Mouse (Mus musculus) naive thymus-derived CD4-positive, alpha-beta T cell, adult 2 months (primary cell): ENCODE measurements around the gene Gm20695.
"Not testable (repeated sequence)": the region's sequence is repeated elsewhere in the genome, so short reads cannot be mapped to it uniquely, and the experiment has no call there.

Experiments
- DNase-seq: peaks from one replicate; pipeline ENCODE4 v3.0.0-alpha.2; 2011; ENCODE audit warnings: low read depth

Gene Gm20695

DNA sequence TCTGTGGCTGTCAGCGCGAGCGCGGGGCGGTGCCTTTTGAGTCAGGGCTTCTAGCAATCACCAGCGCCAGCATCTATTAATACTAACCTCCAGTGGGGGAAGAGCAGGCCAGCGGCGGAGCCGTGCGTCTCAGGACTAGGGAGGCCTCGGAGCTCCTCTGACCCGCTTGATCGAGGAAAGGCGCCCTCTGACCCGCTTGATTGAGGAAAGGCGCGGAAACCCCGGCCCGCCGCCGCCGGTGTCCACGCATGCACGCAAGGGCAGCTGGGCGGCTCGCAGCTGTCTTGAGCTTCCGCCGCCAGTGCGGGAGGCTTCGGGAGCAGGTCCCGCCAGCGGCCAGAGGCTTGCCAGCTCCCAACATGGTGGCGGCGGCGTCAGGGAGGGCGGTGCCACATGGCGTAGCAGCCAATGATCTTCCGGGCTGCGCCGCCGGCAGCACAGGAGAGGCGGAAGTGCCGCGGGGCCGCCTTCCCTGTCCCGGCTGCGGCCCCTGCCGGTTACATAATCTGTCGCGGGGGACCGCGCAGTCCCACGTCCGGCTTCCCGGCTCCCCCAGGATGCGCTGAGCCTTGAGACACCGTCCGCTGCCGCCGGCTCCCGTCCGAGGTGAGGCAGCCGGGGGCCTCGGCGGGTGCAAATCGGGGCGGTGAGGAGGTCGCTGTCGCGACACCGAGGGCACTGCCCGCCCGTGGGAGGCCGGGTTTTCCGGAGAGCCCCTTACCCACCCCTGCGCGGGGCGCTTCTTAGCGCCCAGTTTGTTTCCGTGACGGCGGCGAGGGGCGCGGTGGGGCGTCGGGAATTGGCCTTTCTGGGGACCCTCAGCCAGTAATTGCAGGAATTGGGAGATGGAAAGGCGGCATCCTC lies at the start of gene Gm20695, which contains the start of gene Zfp597:
TSS of gene Gm20695 (plus strand) at position 448 of the 864 bp plus-strand sequence.
TSS of gene Zfp597 (minus strand) at position 361 of the 864 bp plus-strand sequence.
- peak; percentile 94 for DNase-seq

DNA sequence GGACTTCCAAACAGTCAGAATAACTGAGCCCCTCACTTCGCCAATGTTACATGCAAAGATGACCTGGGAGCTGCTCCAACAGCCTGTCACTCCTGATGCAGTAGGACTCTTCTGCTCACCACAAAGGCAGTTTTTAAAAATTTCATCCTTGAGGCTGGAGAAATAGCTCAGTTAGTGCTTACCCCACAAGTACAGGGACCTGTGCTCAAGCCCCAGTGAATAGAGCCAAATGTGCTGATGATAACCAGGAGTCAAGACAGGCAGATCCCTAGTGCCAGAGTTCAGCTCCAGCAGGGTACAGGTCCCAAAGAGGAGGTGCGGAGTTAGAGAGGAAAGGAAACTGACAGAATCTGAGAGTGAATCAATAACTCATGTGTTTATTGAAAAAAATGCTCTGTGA lies 49.0 kb upstream of the Gm20695 start:
- no peak for DNase-seq

DNA sequence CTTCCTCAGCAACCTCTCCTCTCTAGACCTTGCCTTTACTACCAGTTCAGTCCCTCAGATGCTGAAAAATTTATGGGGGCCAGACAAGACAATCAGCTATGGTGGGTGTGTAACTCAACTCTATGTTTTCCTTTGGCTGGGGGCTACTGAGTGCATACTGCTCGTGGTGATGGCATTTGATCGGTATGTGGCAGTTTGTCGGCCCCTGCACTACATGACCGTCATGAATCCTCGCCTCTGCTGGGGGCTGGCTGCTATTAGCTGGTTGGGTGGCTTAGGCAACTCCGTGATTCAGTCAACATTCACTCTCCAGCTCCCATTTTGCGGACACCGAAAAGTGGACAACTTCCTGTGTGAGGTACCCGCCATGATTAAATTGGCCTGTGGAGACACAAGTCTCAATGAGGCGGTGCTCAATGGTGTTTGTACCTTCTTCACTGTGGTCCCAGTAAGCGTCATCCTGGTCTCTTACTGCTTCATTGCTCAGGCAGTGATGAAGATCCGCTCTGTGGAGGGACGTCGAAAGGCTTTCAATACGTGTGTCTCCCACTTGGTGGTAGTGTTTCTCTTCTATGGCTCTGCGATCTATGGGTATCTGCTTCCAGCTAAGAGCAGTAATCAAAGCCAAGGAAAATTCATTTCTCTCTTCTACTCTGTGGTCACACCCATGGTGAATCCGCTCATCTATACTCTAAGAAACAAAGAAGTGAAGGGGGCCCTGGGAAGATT lies 45.1 kb upstream of the Gm20695 start:
- peak; percentile 63 for DNase-seq

DNA sequence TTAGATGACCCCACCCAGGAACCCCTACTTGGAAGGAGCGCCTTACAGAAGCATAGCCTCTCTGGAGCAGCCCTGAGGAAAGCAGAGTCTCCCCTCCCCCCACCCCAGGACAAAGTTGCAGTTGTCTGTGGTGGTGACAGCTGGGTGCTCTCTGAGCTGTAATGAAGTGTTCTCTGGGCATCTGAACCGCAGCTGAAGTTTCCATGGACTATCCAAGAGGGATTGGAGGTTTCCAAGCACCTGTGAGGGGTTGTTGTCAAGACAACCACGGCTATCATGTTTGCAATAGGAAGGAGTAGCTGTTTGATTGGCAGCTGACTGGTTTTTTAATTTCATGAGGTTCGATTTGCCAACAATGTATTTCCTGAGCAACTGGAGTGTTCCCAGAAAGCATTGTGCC lies 41.5 kb upstream of the Gm20695 start:
- DNase-seq, result no peak

DNA sequence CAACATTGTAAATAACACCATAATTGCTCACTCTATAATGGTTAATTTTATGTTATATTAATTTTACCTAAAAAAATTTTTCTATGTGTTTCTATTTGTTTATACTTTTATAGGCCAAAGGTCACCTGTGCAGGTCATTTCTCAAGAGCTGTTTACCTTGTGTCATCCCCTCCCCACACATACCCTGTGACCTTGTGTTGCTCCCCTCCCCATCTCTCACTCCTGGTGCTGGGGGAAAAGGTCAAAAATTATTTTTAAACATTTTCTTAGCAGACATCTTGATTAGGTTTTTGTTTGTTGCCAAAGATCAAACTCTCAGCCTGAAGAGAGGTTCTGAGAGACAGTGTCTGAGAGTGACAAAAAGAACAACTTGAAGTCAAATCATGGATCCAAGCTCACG lies 40.7 kb upstream of the Gm20695 start:
- DNase-seq, result no peak

DNA sequence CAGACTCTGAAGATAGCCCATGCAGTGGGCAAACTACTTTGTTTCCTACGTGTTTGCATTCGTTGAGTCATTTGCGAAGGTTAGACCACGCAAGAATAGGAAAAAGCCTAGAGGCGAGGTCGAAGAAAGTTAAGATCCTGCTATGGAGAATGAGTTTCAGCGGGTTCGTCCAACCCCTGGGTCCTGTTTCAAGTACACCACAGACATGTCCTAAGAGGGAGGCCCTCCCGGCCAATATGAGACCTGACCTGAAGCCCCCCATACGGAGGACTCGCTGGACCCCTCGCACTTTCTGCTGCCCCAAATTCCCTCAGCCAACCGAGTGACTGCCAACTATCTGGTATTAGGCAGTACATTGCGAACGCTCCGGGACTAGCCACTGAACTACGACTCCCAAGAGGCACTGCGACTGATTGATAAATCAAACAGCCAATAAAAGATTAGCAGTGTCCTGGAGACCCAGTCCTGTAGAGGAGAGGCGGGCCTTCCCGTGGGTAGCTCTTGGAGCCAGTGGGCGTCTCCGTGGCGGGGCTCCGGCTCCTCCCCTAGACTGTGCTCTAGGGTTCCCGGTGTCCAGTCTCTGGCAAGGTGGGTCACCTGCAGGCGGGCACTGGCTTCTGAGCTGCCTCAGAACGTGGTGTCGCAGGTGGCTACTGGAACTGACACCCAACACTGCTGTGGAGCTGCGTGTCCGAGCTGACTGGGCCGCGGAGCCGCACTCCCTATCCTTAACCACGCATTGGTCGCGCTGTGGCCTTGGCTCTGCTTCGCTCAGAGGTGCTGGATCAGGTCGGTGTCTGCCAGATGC lies 37.5 kb upstream of the Gm20695 start, which contains the start of gene Zfp174:
TSS of gene Zfp174 (plus strand) at position 558 of the 808 bp plus-strand sequence.
- peak; percentile 94 for DNase-seq

DNA sequence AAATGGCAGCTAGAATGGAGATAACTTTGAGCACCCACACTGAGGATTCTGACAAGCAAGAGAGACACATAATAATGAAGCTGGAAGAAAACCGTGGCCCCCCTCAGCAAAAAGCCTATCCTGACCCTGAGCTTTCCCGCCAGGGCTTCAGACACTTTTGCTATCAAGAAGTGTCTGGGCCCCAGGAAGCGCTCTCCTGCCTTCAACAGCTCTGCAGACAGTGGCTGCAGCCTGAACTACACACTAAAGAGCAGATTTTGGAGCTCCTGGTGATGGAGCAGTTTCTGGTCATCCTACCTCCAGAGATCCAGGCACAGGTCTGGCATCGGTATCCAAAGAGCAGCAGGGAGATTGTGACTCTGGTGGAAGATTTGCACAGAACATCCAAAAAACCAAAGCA lies 36.6 kb upstream of the Gm20695 start:
- DNase-seq, result peak; percentile 15

DNA sequence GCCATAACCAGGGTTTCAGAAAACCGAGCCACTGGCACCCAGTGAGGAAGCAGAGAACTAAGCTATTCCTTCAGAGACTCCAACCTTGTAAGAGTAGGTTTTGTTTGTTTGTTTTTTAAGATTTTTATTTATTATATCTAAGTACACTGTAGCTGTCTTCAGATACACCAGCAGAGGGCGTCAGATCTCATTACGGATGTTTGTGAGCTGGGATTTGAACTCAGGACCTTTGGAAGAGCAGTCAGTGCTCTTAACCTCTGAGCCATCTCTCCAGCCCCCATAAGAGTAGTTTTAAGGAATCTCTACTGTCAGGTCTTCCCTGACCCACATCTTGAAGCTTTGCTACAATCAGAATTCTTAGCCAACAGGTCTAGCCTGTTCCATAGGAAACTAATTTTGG lies 36.0 kb upstream of the Gm20695 start:
- DNase-seq, result no peak

DNA sequence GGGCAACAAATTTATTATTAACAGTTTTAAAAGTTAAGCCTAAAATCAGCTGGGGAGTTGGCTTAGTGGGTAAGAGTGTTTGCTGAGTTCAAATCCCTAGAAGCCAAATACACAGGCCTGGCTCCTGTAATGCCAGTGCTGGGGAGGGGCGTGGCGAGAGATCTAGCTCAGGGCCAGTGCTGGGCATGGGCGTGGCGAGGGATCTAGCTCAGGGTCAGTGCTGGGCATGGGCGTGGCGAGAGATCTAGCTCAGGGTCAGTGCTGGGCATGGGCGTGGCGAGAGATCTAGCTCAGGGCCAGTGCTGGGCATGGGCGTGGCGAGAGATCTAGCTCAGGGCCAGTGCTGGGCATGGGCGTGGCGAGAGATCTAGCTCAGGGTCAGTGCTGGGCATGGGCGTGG lies 33.1 kb upstream of the Gm20695 start:
- DNase-seq, result not testable (repeated sequence)

DNA sequence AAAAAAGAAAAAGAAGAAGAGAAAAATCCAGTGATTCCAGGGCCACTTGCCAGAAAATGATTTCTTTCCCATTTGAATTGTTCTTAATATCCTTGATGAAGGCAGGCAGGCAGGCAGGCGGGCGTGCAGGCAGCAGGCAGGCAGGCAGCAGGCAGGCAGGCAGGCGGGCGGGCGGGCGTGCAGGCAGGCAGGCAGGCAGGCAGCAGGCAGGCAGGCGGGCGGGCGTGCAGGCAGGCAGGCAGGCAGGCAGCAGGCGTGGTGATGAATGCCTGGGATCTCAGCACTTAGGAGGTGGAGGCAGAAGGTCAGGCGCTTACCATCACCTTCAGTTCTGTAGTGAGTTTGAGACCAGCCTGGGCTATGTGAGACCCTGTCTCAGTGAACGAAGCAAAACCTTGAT lies 31.9 kb upstream of the Gm20695 start:
- no peak for DNase-seq

DNA sequence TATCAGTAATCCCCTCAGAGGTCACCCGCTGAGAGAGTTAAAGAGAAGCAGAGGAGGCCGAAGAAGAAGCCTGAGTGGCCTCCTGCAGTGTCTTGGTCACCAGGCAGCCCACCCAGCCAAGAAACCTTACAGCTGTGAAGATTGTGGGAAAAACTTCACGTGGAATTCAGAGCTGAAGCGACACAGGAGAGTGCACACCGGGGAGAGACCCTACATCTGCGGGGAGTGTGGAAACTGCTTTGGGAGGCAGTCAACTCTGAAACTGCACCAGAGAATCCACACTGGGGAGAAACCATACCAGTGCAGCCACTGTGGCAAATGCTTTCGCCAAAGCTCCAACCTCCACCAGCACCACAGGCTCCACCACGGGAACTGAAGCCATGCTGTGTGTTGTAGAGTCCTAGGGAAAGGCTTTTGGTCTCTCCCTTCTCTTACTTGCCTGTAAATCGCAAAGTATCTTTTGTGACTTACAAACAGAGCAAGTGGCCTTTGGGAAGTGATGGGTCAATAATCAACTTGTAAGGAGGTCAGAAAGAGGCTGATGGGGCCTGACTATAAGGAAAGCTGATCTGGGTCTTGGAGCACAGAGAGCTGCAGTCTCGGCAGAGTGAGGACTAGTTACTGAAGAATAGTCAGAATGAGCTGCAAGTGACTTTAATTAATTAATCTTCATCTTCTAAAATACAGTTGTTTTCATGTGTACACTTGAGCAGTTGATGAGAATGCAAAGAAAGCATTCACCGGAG lies 29.8 kb upstream of the Gm20695 start:
- no peak for DNase-seq

DNA sequence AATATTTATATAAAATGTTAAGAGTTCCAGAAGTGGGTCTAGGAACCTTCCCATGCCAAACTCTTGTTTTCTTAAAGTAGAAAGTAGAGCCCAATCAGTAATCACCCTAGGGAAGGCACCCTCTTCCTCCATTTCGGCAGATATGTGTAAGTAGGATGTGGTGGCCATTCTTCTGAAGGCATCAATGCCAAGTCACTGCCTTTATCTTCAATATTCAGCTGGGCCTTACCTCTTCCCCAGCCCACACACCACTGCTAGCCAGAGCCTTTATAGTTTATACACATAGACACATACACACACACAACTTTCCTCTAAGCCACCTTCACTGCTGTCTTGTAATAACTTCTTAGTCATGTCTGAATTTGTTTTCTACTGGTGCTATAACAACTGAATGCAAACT lies 28.7 kb upstream of the Gm20695 start:
- DNase-seq, result no peak

DNA sequence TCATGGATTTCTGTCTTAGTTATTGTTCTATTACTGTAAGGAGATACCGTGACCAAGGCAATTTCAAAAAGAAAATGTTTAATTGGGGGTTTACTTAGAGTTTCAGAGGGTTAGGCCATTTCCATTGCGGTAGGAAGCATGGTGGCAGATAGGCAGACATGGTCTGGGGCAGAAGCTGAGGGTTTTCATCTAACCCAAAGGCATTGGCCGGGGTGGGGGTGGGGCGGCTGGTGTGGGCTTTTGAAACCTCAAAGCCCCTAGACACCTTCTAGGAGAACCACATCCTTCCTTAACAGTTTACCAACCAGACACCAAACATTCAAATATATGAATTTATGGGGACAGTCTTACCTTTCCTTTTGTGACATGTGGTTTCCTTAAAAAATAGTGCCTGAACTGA lies 25.2 kb upstream of the Gm20695 start:
- no peak for DNase-seq

DNA sequence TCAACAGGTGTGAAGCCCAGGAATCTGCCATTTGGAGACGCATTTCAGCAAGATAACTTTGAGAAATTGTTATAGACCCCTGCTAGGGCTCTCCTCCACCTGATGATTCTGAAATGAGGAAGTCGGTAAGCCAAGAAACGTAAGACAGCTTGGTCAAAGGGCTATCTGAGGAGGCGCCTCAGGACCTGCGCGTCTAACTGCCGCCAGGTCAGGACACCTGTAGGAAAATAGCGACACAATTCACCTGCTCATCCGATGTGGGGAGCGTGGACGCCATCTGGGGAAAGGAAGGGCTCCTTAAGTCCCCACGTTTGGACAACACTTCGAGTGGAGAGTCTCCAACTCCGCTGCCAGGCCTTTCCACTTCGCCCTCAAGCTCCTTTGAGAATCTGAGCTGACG lies 12.6 kb upstream of the Gm20695 start:
- DNase-seq, result no peak

DNA sequence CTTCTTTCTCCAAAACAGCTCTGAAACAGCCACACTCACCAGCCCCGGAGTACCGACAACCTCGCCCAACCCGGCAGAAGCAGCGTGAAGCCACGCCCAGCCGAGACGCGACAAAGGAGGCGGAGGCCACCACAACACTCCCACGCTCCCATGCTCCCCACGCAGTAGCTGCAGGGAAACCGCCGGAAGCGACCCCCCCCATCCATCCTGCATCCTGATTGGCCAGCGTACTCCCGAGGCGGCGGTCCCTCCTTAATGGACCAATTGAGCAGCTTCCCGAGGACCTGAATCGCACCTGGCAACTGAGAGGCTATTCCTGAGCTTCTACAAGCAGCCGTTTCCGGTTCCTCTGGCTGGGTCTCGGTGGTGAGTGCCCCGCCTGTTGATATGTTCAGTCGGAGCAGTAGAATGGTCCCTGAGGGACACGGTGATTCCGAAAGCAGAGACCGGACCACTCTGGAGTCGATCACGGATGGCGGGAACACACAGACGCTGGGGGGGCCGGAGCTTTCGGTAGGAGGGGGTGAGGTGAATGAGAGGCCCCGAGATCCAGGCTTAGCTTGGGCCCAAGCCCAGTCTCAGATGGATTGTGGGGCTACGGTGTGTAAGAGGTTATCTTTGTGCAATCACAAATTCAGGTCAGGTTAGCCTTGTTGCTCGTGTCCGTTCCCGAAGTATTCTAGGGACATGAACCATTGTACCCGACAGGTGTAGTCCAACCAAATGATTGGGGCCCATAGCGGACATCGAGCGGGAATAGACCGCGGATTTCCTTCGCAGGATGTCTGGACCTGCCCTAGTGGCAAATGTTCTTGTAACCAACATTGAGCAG lies 12.0 kb upstream of the Gm20695 start, which contains the start of gene Naa60:
TSS of gene Naa60 (plus strand) at position 160 of the 832 bp plus-strand sequence.
- DNase-seq, result peak; percentile 91

DNA sequence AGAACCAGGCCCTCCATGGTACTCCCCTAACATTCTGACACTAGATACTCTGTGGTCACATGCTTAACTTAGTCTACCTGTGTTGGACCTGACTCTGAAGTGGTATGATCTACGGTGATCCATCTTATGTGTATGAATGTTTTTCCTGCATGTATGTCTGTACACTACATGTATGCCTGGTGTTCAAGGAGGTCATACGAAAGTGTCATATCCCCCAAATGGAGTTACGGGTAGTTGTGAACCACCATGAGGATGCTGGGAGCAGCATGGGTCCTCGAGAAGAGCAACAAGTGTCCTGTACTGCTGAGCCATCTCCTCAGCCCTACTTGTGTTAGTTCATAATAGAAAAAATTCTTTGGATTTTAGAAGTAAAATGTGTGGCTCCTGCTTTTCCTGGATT lies 8.1 kb upstream of the Gm20695 start:
- no peak for DNase-seq

DNA sequence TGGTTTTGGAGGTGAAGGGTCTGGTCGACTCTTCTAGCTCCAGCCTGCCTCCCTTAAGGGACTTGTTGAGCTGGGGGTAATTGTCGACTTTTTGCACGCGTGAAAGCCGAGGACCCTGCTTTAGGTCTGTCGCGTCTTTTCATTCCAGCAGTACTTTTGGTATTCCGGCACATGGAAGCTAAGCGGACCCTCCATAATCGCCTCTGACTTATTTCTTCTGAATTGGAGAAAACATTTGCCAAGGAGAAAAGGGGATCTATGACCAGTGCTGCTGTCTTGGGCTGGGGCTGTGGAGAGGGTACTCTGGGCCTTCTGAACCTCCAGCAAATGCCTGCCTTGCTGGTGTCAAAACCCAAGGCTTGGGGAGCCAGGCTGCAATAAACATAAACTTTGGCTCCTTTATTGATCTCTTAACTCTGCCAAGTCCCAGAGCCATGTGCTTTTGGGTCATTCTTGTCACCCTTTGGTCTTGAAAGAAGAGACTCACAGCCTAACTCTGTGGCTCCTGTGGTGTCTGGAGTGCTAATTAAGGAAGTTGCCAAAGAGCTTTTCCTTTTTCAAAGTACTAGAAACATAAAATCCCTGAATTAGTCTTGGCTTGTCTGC lies 720 bp downstream of the Gm20695 start:
- DNase-seq, result peak; percentile 34

DNA sequence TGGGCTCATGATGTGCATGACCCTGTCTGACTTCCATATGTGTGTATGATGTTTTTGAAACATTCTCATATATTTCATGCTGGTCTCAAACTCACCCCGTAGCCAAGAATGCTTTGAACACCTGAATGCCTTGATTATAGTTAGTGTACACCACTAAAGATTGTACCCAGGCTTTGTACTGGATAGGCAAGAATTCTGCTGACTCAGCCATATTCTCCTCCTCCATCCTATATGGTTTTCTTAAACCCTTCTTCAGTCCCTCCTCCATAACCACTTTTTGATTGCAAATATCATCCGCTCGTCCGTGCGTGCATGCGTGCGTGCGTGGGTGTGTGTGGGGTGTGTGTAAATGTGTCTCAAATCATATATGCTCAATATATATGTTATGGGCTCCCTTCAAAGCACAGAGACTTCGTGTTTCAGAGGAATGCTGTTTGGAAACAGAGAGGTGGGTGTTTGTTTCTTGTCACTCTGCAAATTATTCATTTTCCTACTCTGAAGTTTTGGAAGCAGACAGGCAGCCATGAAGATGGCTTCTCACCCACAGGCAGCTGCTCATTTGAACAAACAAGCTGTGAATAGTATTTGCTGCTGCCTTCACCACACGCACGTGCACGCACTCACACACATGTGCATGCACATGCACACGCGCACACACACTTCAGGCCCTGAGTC lies 7.3 kb downstream of the Gm20695 start:
- DNase-seq, result no peak

DNA sequence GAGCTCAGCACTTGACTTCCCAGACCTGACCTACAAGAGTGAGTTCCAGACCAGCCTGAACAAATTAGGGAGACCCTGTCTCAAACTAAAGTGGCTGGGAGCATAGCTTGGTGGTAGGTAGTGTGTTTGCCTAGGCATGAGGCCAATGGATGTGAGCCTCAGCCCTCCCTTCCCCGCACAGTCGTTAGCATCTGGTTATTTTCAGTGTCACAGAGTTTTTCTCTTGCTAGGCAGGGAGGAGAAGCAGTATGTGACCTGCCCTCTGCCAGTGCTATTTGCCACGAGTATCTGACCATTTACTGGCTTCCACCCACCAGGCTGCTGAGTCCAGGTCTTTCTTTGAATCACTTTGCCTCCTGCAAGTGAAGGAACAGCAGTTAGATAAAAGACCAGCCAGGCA lies 9.3 kb downstream of the Gm20695 start:
- DNase-seq, result no peak
